Mouse (Mus musculus): Measurements from ENCODE around the gene Anpep. TPM values are rescaled to one million over a fixed set of nuclear protein-coding genes. Genes with fewer than 3 reads are reported as not detected.

Anpep gene
- total and polyA plus RNA-seq, 3 experiments, result 7.6 to 77.2 (median 40.2) TPM

- H3K9ac ChIP-seq (ENCODE audit: control insufficient read depth, low read depth, low read length, poor library complexity, severe bottlenecking), result no peak overlapping the region
- H3K36me3 ChIP-seq (ENCODE audit: control insufficient read depth in 1 of 2, insufficient read depth in 2 of 2, low read length in 2 of 2), result no peaks in the 10 kb centered on the region
- no peak overlapping the region for H3K4me3 ChIP-seq (ENCODE audit: control insufficient read depth in 1 of 2, insufficient read depth in 1 of 2, low read depth in 2 of 2, low read length in 2 of 2)
- TF ChIP-seq ZKSCAN1 (IDR thresholded peaks at IDR 0.05; ENCODE audit: low read depth, low read length), result no peak
- TF ChIP-seq MAFK (IDR thresholded peaks at IDR 0.05; ENCODE audit: borderline replicate concordance, low read depth, low read length), result no peak
- TF ChIP-seq ZNF384 (IDR thresholded peaks at IDR 0.05; ENCODE audit: low read depth, low read length), result no peak
- TF ChIP-seq HCFC1 (IDR thresholded peaks at IDR 0.05; ENCODE audit: low read depth, low read length), result no peak
- TF ChIP-seq RAD21 (IDR thresholded peaks at IDR 0.05; ENCODE audit: low read depth, low read length), result no peak
- no peak for TF ChIP-seq TCF12 (IDR thresholded peaks at IDR 0.05; ENCODE audit: low read depth, low read length)
- no peak for TF ChIP-seq ZC3H11A (IDR thresholded peaks at IDR 0.05; ENCODE audit: low read depth, low read length)
- H3K9me3 ChIP-seq (replicated peaks; ENCODE audit: insufficient read depth, low read length), result no peaks in the 10 kb centered on the region
- no peaks in the 10 kb centered on the region for H3K27me3 ChIP-seq (ENCODE audit: control insufficient read depth in 1 of 2, insufficient read depth in 2 of 2, low read length in 2 of 2)
- H3K4me1 ChIP-seq (ENCODE audit: control insufficient read depth in 1 of 2, insufficient read depth in 2 of 2, low read length in 2 of 2), result no peaks in the 10 kb centered on the region
- DNase-seq (ENCODE audit: low read depth, low spot score), result no peak
- H3K27ac ChIP-seq (ENCODE audit: control insufficient read depth, low read depth, low read length), result no peak overlapping the region
- H3K79me2 ChIP-seq (ENCODE audit: control insufficient read depth, insufficient read depth, low read length, poor library complexity), result no peaks in the 10 kb centered on the region
These were observed 27.9 kb downstream of the Anpep start for GRCm38 (mm10) chr7:79832980-79833379.

GRCm38 (mm10) chr7:79831585-79831984, 29.3 kb downstream of the Anpep start:
- Histone ChIP-seq H3K27me3 (ENCODE audit: control insufficient read depth in 1 of 2, insufficient read depth in 2 of 2, low read length in 2 of 2) (no peaks in the 10 kb centered on the region), H3K4me1 (ENCODE audit: control insufficient read depth in 1 of 2, insufficient read depth in 2 of 2, low read length in 2 of 2) (no peaks in the 10 kb centered on the region), H3K9me3 (replicated peaks; ENCODE audit: insufficient read depth, low read length) (no peaks in the 10 kb centered on the region), H3K4me3 (ENCODE audit: control insufficient read depth in 1 of 2, insufficient read depth in 1 of 2, low read depth in 2 of 2, low read length in 2 of 2) (no peak overlapping the region), H3K36me3 (ENCODE audit: control insufficient read depth in 1 of 2, insufficient read depth in 2 of 2, low read length in 2 of 2) (no peaks in the 10 kb centered on the region), H3K9ac (ENCODE audit: control insufficient read depth, low read depth, low read length, poor library complexity, severe bottlenecking) (no peak overlapping the region), H3K79me2 (ENCODE audit: control insufficient read depth, insufficient read depth, low read length, poor library complexity) (no peaks in the 10 kb centered on the region), H3K27ac (ENCODE audit: control insufficient read depth, low read depth, low read length) (no peak overlapping the region)
- no peak for TF ChIP-seq MAZ (IDR thresholded peaks at IDR 0.05; ENCODE audit: low read depth, low read length)
- TF ChIP-seq MAX (IDR thresholded peaks at IDR 0.05; ENCODE audit: low read length), result no peak
- no peak for TF ChIP-seq POLR2A (IDR thresholded peaks at IDR 0.05; ENCODE audit: control insufficient read depth in 1 of 2, insufficient read depth in 1 of 2, low read depth in 1 of 2, low read length in 2 of 2, poor library complexity in 1 of 2)
- TF ChIP-seq GABPA (IDR thresholded peaks at IDR 0.05; ENCODE audit: low read depth, low read length), result no peak
- TF ChIP-seq NRF1 (IDR thresholded peaks at IDR 0.05; ENCODE audit: insufficient read depth, low read depth, low read length, poor library complexity, severe bottlenecking), result no peak
- no peak for TF ChIP-seq MYC (IDR thresholded peaks at IDR 0.05; ENCODE audit: low read depth, low read length)
- no peak for TF ChIP-seq USF2 (IDR thresholded peaks at IDR 0.05; ENCODE audit: borderline replicate concordance in 1 of 2, insufficient read depth in 1 of 2, low read depth in 1 of 2, low read length in 2 of 2)
- TF ChIP-seq POLR2AphosphoS2 (IDR thresholded peaks at IDR 0.05; ENCODE audit: low read length), result no peak
- no peak for TF ChIP-seq JUND (IDR thresholded peaks at IDR 0.05; ENCODE audit: low read depth, low read length)
- TF ChIP-seq RCOR1 (IDR thresholded peaks at IDR 0.05; ENCODE audit: low read depth, low read length), result no peak
- no peak for TF ChIP-seq BHLHE40 (IDR thresholded peaks at IDR 0.05; ENCODE audit: borderline replicate concordance, low read depth, low read length)
- no peak for TF ChIP-seq CHD2 (IDR thresholded peaks at IDR 0.05; ENCODE audit: low read length)
- no peak for TF ChIP-seq CHD1 (IDR thresholded peaks at IDR 0.05; ENCODE audit: low read depth, low read length)
- no peak for TF ChIP-seq ZC3H11A (IDR thresholded peaks at IDR 0.05; ENCODE audit: low read depth, low read length)
- no peak for TF ChIP-seq MAFK (IDR thresholded peaks at IDR 0.05; ENCODE audit: borderline replicate concordance, low read depth, low read length)
- no peak for TF ChIP-seq UBTF (IDR thresholded peaks at IDR 0.05; ENCODE audit: borderline replicate concordance, insufficient read depth, low read depth, low read length)
- no peak for TF ChIP-seq TBP (IDR thresholded peaks at IDR 0.05; ENCODE audit: low read depth, low read length)
- TF ChIP-seq E2F4 (IDR thresholded peaks at IDR 0.05; ENCODE audit: borderline replicate concordance, low read depth, low read length), result no peak
- no peak for DNase-seq (ENCODE audit: low read depth, low spot score)
